Mouse (Mus musculus) neutrophil, adult 59 days (primary cell): ENCODE measurements around the gene Cds1. TPM values are rescaled to one million over a fixed set of nuclear protein-coding genes. Genes with fewer than 3 reads are reported as not detected.

ENCODE experiments used
- total RNA-seq, 2 experiments: library from RNA; stranded (reverse); gene quantifications; 1 replicate in 1 of 2; 2 replicates in 1 of 2; pipeline ENCODE4 v1.2.4; 2023

Cds1 gene
- 1 to 10 TPM; 3.4 to 5.3 TPM for total RNA-seq

DNA sequence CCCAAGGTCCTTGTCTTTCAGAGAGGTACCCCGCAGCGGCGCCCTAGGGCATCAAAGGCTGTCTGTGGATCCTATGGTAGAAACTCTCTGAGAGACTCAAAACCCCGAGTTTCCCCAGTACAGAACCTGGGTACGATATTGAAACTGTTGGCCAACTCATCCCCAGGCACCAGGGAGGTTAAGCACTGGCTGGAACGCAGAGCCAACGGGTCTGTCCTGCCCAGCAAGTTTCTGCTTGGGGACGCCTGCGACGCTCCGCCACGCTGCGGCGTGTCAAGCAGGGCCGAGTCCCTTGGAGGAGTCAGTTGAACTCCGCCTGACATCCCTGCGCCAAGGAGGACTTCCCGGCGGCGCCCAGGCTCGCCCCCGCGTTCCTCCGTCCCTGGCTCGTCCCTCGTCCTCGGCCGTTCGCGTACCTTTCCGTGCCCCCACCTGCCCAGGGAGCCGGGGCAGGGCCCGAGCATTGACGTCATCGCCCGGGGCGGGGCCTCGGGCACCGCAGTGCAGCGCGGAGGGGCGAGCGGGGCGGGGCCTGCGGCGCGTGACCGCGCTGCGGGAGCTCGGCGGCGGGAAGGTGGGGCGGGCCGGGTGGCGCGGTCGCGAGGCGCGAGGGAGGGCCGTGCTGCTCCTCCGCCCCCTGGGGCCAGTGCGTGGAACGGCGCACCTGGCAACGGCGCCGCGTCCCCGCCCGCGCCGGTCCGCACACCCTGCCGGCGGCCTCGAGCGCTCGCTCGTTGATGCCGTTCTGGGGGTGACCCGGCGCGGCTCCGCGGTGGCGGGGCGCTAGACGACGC is at the start of gene Cds1:
Gene Cds1, plus strand, starts transcription at position 577 of the 794 bp plus-strand sequence.

Other genes starting within 250 kb of the Cds1 start
- not detected for gene Nkx6-1, start 100.1 kb upstream of the Cds1 start, total RNA-seq